Mouse (Mus musculus) heart, adult 2 months (tissue): ENCODE measurements around the gene Pqlc2.

Source experiments
- CTCF ChIP-seq: fragments of 200-600 bp; IDR thresholded peaks from 2 replicates; pipeline ENCODE4 v1.8.1; 2022; ENCODE audit warnings: antibody characterized with exemption, mild to moderate bottlenecking, moderate library complexity
- POLR2A ChIP-seq: fragments of 200-500 bp; IDR thresholded peaks from 2 replicates; pipeline ENCODE4 v1.6.1; 2011; ENCODE audit warnings: mild to moderate bottlenecking, low read depth, low read length, control low read depth; ENCODE audit not compliant: insufficient read depth

GRCm38 (mm10) chr4:139248736-139249135 is 61.8 kb downstream of the Pqlc2 start:
- TF ChIP-seq CTCF (no peak), POLR2A (no peak)
